Mouse (Mus musculus): ENCODE results near the gene Myo1c. TPM values are rescaled to one million over a fixed set of nuclear protein-coding genes. Genes with fewer than 3 reads are reported as not detected.

Myo1c gene
- polyA plus RNA-seq, 1 experiment from 2014 or later = 5.7 TPM

- H3K9ac ChIP-seq (ENCODE audit: low read length) = no peak overlapping the region
- H3K4me3 ChIP-seq (ENCODE audit: low read depth, low read length) = no peak overlapping the region
- no peaks in the 10 kb centered on the region for H3K9me3 ChIP-seq (replicated peaks; ENCODE audit: control insufficient read depth, low read length)
- no peaks in the 10 kb centered on the region for H3K27me3 ChIP-seq (replicated peaks; ENCODE audit: control insufficient read depth, insufficient read depth, low read length)
- H3K27ac ChIP-seq (ENCODE audit: low read depth, low read length) = no peak overlapping the region
- WGBS = 90% methylated on average over 2 of the region's 2 CpGs
- no peak overlapping the region for H3K4me2 ChIP-seq (ENCODE audit: low read length)
- no peaks in the 10 kb centered on the region for H3K4me1 ChIP-seq (ENCODE audit: control insufficient read depth, insufficient read depth, low read length)
- H3K36me3 ChIP-seq (ENCODE audit: control insufficient read depth, insufficient read depth, low read length) = peaks cover 56% of the 10 kb centered on the region
- DNase-seq (ENCODE audit: low spot score) = no peak
- no peak for ATAC-seq
These were observed 53.4 kb downstream of the Myo1c start for GRCm38 (mm10) chr11:75703748-75704147.

GRCm38 (mm10) chr11:75713949-75714348 lies 63.6 kb downstream of the Myo1c start:
- DNase-seq (ENCODE audit: low spot score) (peak; percentile 49), ATAC-seq (no peak)
- H3K9me3 ChIP-seq (replicated peaks; ENCODE audit: control insufficient read depth, low read length) = no peaks in the 10 kb centered on the region
- no peak overlapping the region for H3K9ac ChIP-seq (ENCODE audit: low read length)
- H3K4me3 ChIP-seq (ENCODE audit: low read depth, low read length) = no peak overlapping the region
- H3K4me1 ChIP-seq (ENCODE audit: control insufficient read depth, insufficient read depth, low read length) = no peaks in the 10 kb centered on the region
- no peaks in the 10 kb centered on the region for H3K27me3 ChIP-seq (replicated peaks; ENCODE audit: control insufficient read depth, insufficient read depth, low read length)
- no peaks in the 10 kb centered on the region for H3K36me3 ChIP-seq (ENCODE audit: control insufficient read depth, insufficient read depth, low read length)
- 87% methylated on average over 1 of the region's 1 CpGs for WGBS
- H3K27ac ChIP-seq (ENCODE audit: low read depth, low read length) = no peak overlapping the region
- H3K4me2 ChIP-seq (ENCODE audit: low read length) = no peak overlapping the region

- H3K27ac ChIP-seq (ENCODE audit: low read depth, low read length) = no peak overlapping the region
- H3K9me3 ChIP-seq (replicated peaks; ENCODE audit: control insufficient read depth, low read length) = no peaks in the 10 kb centered on the region
- H3K27me3 ChIP-seq (replicated peaks; ENCODE audit: control insufficient read depth, insufficient read depth, low read length) = no peaks in the 10 kb centered on the region
- H3K4me3 ChIP-seq (ENCODE audit: low read depth, low read length) = no peak overlapping the region
- H3K36me3 ChIP-seq (ENCODE audit: control insufficient read depth, insufficient read depth, low read length) = no peaks in the 10 kb centered on the region
- WGBS = 18% methylated on average over 12 of the region's 12 CpGs
- ATAC-seq (no peak), DNase-seq (ENCODE audit: low spot score) (no peak)
- H3K4me2 ChIP-seq (ENCODE audit: low read length) = no peak overlapping the region
- no peaks in the 10 kb centered on the region for H3K4me1 ChIP-seq (ENCODE audit: control insufficient read depth, insufficient read depth, low read length)
- no peak overlapping the region for H3K9ac ChIP-seq (ENCODE audit: low read length)
These were observed 65.3 kb downstream of the Myo1c start for GRCm38 (mm10) chr11:75715556-75715955.

GRCm38 (mm10) chr11:75716661-75717325 lies 66.5 kb downstream of the Myo1c start:
- Histone ChIP-seq H3K27ac (ENCODE audit: low read depth, low read length) (no peak overlapping the region), H3K9me3 (replicated peaks; ENCODE audit: control insufficient read depth, low read length) (0 out of 2 replicates have a peak, but pooled peaks cover 4% of the 10 kb centered on the region), H3K4me3 (ENCODE audit: low read depth, low read length) (no peak overlapping the region), H3K36me3 (ENCODE audit: control insufficient read depth, insufficient read depth, low read length) (no peaks in the 10 kb centered on the region), H3K4me1 (ENCODE audit: control insufficient read depth, insufficient read depth, low read length) (no peaks in the 10 kb centered on the region), H3K27me3 (replicated peaks; ENCODE audit: control insufficient read depth, insufficient read depth, low read length) (no peaks in the 10 kb centered on the region), H3K4me2 (ENCODE audit: low read length) (no peak overlapping the region), H3K9ac (ENCODE audit: low read length) (no peak overlapping the region)
- ATAC-seq (no peak), DNase-seq (ENCODE audit: low spot score) (peak; percentile 12)
- 88% methylated on average over 7 of the region's 8 CpGs for WGBS

- H3K36me3 ChIP-seq (ENCODE audit: control insufficient read depth, insufficient read depth, low read length) = no peaks in the 10 kb centered on the region
- H3K4me1 ChIP-seq (ENCODE audit: control insufficient read depth, insufficient read depth, low read length) = no peaks in the 10 kb centered on the region
- H3K9ac ChIP-seq (ENCODE audit: low read length) = no peak overlapping the region
- H3K27ac ChIP-seq (ENCODE audit: low read depth, low read length) = no peak overlapping the region
- 64% methylated on average over 4 of the region's 4 CpGs for WGBS
- 0 out of 2 replicates have a peak, but pooled peaks cover 4% of the 10 kb centered on the region for H3K9me3 ChIP-seq (replicated peaks; ENCODE audit: control insufficient read depth, low read length)
- H3K27me3 ChIP-seq (replicated peaks; ENCODE audit: control insufficient read depth, insufficient read depth, low read length) = no peaks in the 10 kb centered on the region
- no peak overlapping the region for H3K4me3 ChIP-seq (ENCODE audit: low read depth, low read length)
- H3K4me2 ChIP-seq (ENCODE audit: low read length) = no peak overlapping the region
- ATAC-seq (no peak), DNase-seq (ENCODE audit: low spot score) (no peak)
These were observed 72.0 kb downstream of the Myo1c start for GRCm38 (mm10) chr11:75722339-75722738.

Other genes with a start within 250 kb of the Myo1c start
- gene Serpinf1, start 227.8 kb upstream of the Myo1c start, polyA plus RNA-seq (2014; fragmentation: Nextera tagmentation; extraction: Ambion mirVana) = 23.6 and 35.0 TPM in 2 replicates
- not detected in 2 replicates for gene Serpinf2, start 210.9 kb upstream of the Myo1c start, polyA plus RNA-seq (2014; fragmentation: Nextera tagmentation; extraction: Ambion mirVana)
- 4.9 and 6.9 TPM in 2 replicates for gene Wdr81, start 195.8 kb upstream of the Myo1c start, polyA plus RNA-seq (2014; fragmentation: Nextera tagmentation; extraction: Ambion mirVana)
- 0.94 and 1.3 TPM in 2 replicates for gene Tlcd2, start 188.8 kb upstream of the Myo1c start, polyA plus RNA-seq (2014; fragmentation: Nextera tagmentation; extraction: Ambion mirVana)
- gene Prpf8, start 163.7 kb upstream of the Myo1c start, polyA plus RNA-seq (2014; fragmentation: Nextera tagmentation; extraction: Ambion mirVana) = 67.0 and 73.1 TPM in 2 replicates
- gene Rilp, start 140.4 kb upstream of the Myo1c start, polyA plus RNA-seq (2014; fragmentation: Nextera tagmentation; extraction: Ambion mirVana) = 0.77 and 0.86 TPM in 2 replicates
- gene Scarf1, start 137.0 kb upstream of the Myo1c start, polyA plus RNA-seq (2014; fragmentation: Nextera tagmentation; extraction: Ambion mirVana) = 2.7 and 3.4 TPM in 2 replicates
- gene Slc43a2, start 118.8 kb upstream of the Myo1c start, polyA plus RNA-seq (2014; fragmentation: Nextera tagmentation; extraction: Ambion mirVana) = 6.5 and 9.1 TPM in 2 replicates
- 94.2 and 101 TPM in 2 replicates for gene Pitpna, start 62.4 kb upstream of the Myo1c start, polyA plus RNA-seq (2014; fragmentation: Nextera tagmentation; extraction: Ambion mirVana)
- 53.9 and 55.5 TPM in 2 replicates for gene Inpp5k, start 19.5 kb upstream of the Myo1c start, polyA plus RNA-seq (2014; fragmentation: Nextera tagmentation; extraction: Ambion mirVana)
- gene Crk, start 28.8 kb downstream of the Myo1c start, polyA plus RNA-seq (2014; fragmentation: Nextera tagmentation; extraction: Ambion mirVana) = 105 and 109 TPM in 2 replicates
- 1,444 and 1,603 TPM in 2 replicates for gene Ywhae, start 82.4 kb downstream of the Myo1c start, polyA plus RNA-seq (2014; fragmentation: Nextera tagmentation; extraction: Ambion mirVana)
- gene Doc2b, start 145.5 kb downstream of the Myo1c start, polyA plus RNA-seq (2014; fragmentation: Nextera tagmentation; extraction: Ambion mirVana) = 1.5 and 1.8 TPM in 2 replicates